Mouse (Mus musculus) splenic B cell, adult 2 months (primary cell): ENCODE data around the gene Spag8.

Source experiments
- DNase-seq: peaks from one replicate; pipeline ENCODE4 v3.0.0-alpha.2; 2011; ENCODE audit warnings: low read depth, low spot score
- H3K27me3 ChIP-seq: 2 replicates; pipeline ENCODE4 v1.6.1; 2012; ENCODE audit warnings: mild to moderate bottlenecking, low read length, moderate library complexity, mixed read lengths; ENCODE audit not compliant: control insufficient read depth, poor library complexity, insufficient read depth, severe bottlenecking
- H3K36me3 ChIP-seq: 2 replicates; pipeline ENCODE4 v1.6.1; 2012; ENCODE audit warnings: mild to moderate bottlenecking, low read length, moderate library complexity, mixed read lengths; ENCODE audit not compliant: control insufficient read depth, poor library complexity, insufficient read depth, severe bottlenecking

The Spag8 gene

DNA sequence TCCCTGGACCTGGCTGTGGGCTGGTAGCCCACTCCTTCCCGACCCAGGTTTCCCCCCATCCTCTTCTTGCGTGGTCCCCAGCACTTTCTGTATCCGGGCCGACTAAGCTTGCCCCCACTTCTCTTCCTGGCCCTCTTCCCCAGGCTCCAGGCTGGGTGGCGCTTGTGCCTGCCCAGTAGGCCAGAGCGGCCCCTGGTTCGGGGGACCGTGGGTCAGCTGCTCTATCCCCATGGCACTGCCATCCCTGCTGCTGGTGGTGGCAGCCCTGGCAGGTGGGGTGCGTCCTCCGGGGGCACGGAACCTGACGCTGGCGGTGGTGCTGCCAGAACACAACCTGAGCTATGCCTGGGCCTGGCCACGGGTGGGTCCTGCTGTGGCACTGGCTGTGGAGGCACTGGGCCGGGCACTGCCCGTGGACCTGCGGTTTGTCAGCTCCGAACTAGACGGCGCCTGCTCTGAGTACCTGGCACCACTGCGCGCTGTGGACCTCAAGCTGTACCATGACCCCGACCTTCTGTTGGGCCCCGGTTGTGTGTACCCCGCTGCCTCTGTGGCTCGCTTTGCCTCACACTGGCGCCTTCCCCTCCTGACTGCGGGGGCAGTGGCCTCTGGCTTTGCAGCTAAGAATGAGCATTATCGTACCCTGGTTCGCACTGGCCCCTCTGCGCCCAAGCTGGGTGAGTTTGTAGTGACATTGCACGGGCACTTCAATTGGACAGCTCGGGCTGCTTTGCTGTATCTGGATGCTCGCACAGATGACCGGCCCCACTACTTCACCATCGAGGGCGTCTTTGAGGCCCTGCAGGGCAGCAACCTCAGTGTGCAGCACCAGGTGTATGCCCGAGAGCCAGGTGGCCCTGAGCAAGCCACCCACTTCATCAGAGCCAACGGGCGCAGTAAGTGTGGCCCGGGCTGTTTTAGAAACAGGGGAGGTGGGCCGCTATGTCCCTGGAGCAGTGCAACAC lies 21.2 kb downstream of the Spag8 start:
- Histone ChIP-seq H3K27me3 (no peaks in the 10 kb centered on the region), H3K36me3 (no peaks in the 10 kb centered on the region)
- DNase-seq, result no peak

- H3K27me3 ChIP-seq, result no peaks in the 10 kb centered on the region
- H3K36me3 ChIP-seq, result no peaks in the 10 kb centered on the region
- no peak for DNase-seq
Measured at GRCm38 (mm10) chr4:43631046-43631955, 22.1 kb downstream of the Spag8 start, which contains the start of gene Npr2. TSS of gene Npr2 (plus strand) at chr4:43631935.

- no peak for DNase-seq
- H3K27me3 ChIP-seq, result no peaks in the 10 kb centered on the region
- H3K36me3 ChIP-seq, result no peaks in the 10 kb centered on the region
Measured at GRCm38 (mm10) chr4:43630671-43631045, 22.7 kb downstream of the Spag8 start.

DNA sequence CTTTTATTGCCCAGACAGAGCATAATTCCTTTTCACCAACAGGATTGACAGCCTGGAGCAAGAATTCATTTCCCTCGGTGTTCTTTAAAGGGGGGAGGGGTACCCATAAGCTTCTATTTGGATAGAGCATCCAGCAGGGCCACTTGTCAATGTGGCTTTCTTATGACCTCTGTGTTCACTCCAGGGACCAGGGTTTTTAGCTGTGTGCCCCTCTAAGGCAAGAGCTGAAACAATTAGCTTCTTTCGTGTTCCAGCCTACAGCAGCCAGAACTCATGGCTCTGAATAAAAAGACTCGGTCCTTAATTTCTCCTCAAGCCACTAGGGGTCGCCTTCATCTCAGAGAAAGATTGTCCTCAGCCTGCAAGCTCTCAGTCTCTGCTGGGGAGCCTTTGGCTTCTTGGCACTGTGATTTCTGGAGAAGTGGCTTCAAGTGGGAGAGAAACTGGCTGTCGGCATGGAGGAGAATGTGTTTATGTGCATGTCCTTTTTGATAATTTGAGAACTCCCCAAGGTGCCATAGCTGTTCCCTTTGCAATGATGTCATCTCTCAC lies 23.3 kb downstream of the Spag8 start:
- peak; percentile 83 for DNase-seq
- Histone ChIP-seq H3K36me3 (no peaks in the 10 kb centered on the region), H3K27me3 (no peaks in the 10 kb centered on the region)

DNA sequence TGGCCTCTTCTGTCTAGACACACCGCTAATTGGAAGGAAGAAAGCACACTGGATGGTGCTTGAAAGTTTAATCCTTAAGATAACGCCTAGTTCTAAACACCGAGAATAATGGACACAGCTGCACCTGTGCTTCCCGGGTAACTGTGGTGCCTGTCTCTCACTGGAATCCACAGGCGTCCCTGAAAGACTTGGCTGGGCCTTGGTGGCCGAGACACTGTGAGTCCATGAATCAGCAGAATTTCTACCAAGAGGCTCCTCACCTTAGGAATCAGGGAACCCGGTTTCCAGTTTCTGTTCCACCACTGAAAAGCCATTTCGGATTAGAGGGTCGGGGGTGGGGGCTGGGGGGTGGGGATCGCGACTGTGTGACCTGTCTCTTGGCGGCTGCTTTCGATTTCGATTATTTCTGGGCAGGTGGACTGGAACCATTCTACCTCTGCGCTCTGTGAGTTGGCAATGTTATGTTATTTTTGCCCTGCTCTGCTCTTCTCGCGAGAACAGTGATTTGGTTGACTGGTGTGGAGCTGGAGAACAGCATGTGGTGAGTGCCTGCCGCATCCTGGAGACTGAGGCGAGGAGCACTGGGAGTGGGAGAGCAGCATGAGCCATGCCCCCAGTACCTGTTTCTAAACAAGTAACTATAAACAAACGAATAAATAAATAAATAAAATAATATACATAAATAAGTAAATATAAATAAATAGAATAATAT lies 24.1 kb downstream of the Spag8 start:
- no peak for DNase-seq
- Histone ChIP-seq H3K27me3 (no peaks in the 10 kb centered on the region), H3K36me3 (no peaks in the 10 kb centered on the region)

DNA sequence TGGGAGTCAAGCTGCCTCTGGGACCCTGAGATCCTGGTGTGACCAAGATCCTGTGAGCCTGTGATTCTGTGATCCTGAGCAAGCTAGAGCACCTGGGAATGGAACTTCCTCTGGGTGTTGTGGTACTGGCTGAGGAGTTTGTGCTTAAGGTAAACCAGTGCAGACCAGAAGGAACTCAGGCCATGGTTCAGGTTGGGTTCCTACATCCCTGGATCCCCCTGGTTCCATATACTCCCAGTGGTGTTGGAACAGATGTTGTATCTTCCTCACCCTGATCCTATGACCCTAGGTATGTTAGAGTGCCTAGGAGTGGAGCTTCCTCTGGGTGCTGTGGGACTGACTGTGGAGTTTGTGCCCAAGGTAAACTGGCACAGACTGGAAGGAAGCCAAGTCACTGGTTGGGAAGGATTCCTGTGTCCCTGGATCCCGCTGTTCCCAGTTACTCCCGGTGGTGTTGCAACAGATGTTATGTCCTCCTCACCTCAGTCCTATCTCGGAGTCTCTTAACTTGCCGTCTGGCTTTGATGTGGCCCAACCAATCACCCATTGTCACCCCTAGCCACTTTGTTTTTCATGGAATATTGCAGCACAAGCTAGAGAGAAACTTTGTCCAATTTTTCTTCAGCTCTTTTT lies 33.1 kb downstream of the Spag8 start:
- H3K27me3 ChIP-seq, result no peaks in the 10 kb centered on the region
- H3K36me3 ChIP-seq, result no peaks in the 10 kb centered on the region
- DNase-seq, result no peak

GRCm38 (mm10) chr4:43613060-43613730 lies 40.2 kb downstream of the Spag8 start:
- Histone ChIP-seq H3K36me3 (no peaks in the 10 kb centered on the region), H3K27me3 (no peaks in the 10 kb centered on the region)
- no peak for DNase-seq

GRCm38 (mm10) chr4:43612534-43612933 lies 40.9 kb downstream of the Spag8 start:
- no peak for DNase-seq
- Histone ChIP-seq H3K27me3 (no peaks in the 10 kb centered on the region), H3K36me3 (no peaks in the 10 kb centered on the region)

GRCm38 (mm10) chr4:43604751-43605685 lies 48.4 kb downstream of the Spag8 start:
- no peaks in the 10 kb centered on the region for H3K36me3 ChIP-seq

DNA sequence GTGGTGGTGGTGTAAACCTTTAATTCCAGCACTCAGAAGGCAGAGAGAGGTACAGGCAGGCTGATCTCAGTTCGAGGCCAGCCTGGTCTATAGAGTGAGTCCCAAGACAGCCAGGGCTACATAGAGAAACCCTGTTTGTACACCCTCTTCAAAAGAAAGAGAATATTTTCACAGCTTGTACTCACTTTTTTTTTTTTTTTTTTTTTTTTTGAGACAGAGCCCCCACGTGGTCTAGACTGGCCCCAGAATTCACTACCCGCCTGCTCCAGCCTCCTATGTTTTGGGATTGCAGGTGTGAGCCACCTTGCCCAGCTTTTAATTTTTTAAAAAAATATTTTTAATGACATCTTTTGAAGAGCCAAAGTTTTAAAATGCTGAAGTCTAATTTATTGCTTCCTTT lies 49.3 kb downstream of the Spag8 start:
- no peaks in the 10 kb centered on the region for H3K36me3 ChIP-seq
- no peak for DNase-seq
- no peaks in the 10 kb centered on the region for H3K27me3 ChIP-seq

More at GRCm38 (mm10) chr4:43604751-43605685, 48.4 kb downstream of the Spag8 start:
- DNase-seq, result no peak
- H3K27me3 ChIP-seq, result no peaks in the 10 kb centered on the region
